Mouse (Mus musculus) lung, postnatal 0 days (tissue): ENCODE data around the gene Fzd5.

Source experiments
- CTCF ChIP-seq: IDR thresholded peaks from 2 replicates; pipeline ENCODE4 v1.5.1; 2016; ENCODE audit warnings: antibody characterized with exemption, mild to moderate bottlenecking
- EP300 ChIP-seq: IDR thresholded peaks from 2 replicates; pipeline ENCODE4 v1.6.1; 2016; ENCODE audit warnings: antibody characterized with exemption, mild to moderate bottlenecking, control low read depth

- TF ChIP-seq CTCF (no peak), EP300 (no peak)
Observed at GRCm38 (mm10) chr1:64753668-64754067, 16.1 kb upstream of the Fzd5 start.
